Mouse (Mus musculus) spleen, adult 12 weeks (tissue): ENCODE results near the gene Hivep1.

ENCODE experiments used
- DNase-seq: peaks from one replicate; pipeline ENCODE4 v3.0.0; 2022; ENCODE audit warnings: low spot score

Gene Hivep1

GRCm38 (mm10) chr13:42051961-42052695 is at the start of gene Hivep1:
TSS of gene Hivep1 (plus strand) at chr13:42052021.
- peak; percentile 62 for DNase-seq

DNA sequence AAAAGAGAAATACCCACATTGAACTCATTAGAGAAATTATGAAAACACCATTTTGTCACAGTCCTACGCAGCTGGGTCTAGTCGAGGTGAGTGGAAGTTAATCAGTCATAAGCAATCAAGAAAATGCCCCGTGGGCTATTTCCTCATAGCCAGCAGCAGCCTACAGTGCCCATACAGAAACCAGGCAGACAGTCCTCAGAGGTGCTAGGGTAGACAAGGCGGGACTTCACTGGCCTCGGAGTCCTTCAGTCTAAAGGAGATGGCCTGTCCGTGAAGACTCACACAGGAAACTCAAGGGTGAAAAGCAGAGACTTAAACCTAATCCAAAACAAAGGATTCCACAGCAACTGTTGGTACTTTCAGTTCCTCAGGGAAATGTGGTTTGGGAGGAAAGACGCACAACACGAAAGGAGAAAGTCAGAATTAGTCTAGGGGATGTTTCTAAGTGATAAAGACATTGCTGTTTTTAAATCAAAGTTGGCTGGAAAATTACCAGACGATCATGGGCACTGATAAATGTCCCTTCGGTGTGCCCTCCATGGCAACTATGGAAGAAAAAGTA is 36.3 kb upstream of the Hivep1 start:
- DNase-seq = no peak

DNA sequence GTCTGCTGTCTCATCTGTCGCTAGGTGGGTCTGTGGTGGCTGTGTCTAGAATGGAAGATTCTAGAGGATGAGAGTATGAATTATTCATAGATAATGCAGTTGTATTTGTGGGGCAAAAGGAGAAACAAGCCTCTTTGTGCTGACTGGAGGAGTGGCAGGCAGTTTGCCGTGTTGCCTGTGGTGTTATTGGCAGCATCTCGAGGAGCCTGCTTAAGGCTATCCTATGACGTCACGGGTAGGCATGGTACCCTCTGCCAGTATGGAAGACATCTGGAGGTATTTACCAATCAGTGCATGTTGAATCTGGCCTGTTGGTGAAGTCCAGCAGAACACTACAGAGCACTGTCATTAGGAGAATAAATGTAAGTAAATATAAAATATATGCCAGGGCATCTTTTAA is 35.6 kb upstream of the Hivep1 start:
- no peak for DNase-seq

- DNase-seq = no peak
Measured at GRCm38 (mm10) chr13:42018356-42018755, 33.5 kb upstream of the Hivep1 start.

DNA sequence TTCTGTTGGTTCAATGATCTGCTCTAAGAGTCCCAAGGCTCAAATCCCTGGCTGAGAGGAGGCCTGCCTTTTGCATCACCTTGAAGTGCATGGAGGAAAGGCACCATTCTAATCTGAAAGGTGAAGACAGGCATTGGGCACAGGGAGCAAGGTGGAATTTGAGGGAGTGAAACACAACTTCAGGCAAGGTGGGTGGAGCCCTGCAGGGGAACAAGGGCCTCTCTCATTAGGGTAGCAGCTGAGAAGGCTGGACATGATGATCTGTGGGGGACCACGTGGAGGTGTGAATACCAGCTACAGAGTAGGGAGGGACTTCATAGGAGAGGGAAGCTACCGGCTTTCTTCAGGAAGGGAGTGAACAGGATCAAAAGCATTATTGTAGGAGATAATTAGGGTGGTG is 10.6 kb upstream of the Hivep1 start:
- no peak for DNase-seq

GRCm38 (mm10) chr13:42043431-42043830 is 8.4 kb upstream of the Hivep1 start:
- DNase-seq = no peak

DNA sequence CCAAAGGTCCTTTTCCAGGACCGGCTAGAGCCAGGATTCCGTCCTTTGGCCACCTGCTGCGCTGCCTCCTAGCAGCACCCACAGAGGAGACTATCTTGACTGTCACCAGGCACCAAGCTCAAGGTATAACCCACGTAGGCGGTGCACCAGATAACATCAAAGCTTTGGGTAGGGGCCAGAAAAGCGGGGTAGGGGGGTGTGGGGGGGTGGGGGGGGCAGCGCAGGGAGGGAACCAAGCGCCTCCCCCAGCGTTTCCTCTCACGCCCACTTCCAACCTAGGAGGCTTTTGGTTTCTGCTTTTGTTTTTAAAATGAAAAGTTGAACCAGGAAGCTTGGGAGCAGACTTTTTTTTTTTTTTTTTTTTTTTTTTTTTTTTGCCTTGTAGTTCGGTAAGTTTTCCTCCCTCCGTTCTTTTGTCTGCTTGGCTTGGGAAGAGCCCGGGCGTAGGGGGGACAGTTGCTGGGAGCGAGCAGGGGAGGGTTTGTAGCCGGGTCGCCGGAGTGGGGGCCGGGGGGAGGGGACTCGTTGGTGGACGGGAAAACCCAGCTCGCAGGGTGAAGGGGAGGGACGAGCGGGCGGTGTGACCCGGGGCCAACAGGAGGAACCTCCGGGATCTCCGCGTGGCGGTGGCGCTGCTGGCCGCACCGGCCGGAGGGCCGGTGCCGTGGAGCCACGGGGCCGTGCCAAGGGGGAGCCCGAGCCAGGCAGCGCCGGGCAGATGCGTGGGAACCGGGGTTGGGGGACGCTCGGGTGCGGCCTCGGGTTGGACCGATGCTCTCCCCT is 2.6 kb upstream of the Hivep1 start:
- DNase-seq = peak; percentile 22

- DNase-seq = no peak
Measured at GRCm38 (mm10) chr13:42049774-42050125, 2.1 kb upstream of the Hivep1 start.

GRCm38 (mm10) chr13:42050160-42050559 is 1.7 kb upstream of the Hivep1 start:
- DNase-seq = no peak

DNA sequence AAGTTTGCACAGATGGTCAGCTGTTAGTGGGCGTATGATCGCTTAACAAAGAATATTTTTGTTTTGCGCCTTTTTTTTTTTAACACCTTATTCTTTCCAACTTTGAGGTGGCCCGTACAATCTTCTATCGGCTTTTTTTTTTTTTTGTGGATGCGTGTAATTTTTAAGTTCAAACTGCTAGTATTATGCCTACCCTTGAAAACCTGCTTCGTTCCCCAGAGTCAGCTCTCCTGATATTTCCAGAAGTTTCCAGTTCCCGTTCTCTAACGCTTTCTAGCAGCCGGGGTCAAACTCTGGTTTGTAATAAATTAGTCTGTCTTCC is 980 bp upstream of the Hivep1 start:
- DNase-seq = no peak

- DNase-seq = peak; percentile 95
Measured at GRCm38 (mm10) chr13:42051202-42051906, 467 bp upstream of the Hivep1 start.

GRCm38 (mm10) chr13:42052696-42053541 is 1.1 kb downstream of the Hivep1 start:
- peak; percentile 62 for DNase-seq

DNA sequence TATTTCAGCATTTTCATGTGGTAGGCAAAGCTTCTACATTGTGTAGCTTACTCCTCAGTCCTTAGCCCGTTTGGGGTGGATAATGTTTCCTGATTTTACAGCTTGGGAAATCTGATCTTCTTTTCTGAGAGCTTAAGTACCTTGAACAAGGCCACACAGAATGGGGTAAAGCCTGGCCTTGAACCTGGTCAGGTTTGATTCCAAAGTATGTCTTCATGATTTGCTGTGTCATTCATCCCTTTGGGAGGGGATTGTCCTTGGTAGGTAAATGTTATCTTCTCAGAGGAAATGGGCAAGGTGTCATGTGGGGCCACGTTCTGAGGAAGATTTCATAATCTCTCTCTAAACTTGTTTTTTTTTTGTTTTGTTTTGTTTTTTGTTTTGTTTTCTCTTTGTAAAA is 1.8 kb downstream of the Hivep1 start:
- no peak for DNase-seq

DNA sequence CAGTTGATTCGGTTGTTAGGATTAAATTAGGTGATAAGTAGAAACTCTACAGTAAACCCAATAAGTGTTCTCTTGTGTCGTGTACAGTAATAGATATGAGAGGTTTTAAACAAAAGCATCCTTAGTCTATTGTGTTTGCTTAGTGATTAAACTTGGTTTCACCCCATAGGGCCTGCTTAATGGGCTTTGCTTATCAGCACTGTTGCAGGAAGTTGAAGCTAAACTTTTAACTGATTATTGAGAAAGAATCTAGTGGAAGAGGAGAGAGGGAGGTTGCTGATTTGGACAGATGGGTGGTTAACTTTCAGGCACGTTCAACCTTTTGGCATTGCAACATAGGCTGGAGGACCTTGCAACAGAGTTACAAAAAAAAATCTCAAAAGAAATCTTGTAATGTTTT is 2.3 kb downstream of the Hivep1 start:
- DNase-seq = no peak

DNA sequence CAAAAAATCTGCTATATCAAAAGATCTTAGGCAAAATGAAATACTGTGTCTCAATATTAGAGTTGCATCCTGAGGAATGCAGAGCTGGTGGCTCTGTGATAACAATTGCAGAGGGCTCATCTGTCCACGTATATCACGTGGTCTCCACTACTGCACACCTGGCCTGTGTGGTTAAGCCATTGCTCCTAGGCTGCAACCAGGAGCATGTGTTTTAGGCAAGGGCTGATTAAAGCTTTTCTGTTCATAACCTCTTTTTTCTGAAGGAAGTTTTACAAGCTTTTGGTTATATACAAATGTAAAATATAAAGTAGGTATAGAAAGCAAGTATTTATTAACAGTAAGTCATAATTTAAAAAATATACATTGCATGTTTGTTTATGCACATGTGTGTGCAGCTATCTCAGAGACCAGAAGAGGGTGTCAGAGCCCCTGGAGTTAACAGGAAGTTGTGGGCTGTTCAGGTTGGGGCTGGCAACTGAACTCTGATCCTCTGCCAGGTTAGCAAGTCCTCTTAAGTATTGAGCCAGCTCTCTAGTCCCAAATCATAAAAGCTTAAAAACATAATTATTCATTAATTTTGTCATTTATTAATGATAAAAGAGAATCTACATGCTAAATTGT is 5.0 kb downstream of the Hivep1 start:
- no peak for DNase-seq

DNA sequence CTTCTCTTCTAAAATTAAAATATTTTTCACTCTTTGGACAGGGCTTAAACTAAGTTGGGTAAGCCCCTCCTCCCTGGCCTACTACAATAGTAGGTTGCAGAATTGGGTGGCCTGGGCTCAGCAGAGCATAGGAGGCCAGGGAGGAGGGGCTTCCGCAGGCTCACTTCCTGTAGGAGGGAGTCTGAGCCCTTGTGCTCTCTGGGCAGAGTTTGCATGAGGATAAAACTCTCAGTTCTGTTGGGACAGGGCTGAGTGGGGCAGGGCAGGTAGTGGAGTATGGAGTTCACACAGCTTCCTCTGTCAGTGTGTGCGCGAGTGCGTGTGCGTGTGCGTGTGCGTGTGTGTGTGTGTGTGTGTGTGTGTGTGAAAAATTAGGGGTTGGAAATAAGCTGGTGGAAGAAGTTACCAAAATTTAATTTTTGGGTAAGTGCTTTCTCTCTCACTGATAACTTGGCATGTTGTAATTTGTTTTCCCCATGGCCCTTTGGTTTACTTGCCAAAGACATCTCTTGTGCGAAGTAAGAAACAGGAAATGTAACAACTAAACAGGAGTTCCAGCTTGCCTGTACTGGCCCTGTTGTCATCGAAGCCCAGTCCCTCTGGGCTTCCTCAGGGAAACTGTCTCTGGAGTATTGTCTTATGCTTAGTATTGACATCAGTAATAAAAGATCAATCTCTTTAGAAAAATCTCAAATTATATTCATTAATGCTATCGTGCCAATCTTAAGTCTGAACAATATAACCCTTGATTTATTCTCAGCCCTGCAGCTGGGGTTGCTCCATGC is 9.2 kb downstream of the Hivep1 start:
- peak; percentile 4 for DNase-seq

GRCm38 (mm10) chr13:42064257-42064656 is 12.4 kb downstream of the Hivep1 start:
- DNase-seq = no peak

- no peak for DNase-seq
Measured at GRCm38 (mm10) chr13:42070236-42070635, 18.4 kb downstream of the Hivep1 start.

DNA sequence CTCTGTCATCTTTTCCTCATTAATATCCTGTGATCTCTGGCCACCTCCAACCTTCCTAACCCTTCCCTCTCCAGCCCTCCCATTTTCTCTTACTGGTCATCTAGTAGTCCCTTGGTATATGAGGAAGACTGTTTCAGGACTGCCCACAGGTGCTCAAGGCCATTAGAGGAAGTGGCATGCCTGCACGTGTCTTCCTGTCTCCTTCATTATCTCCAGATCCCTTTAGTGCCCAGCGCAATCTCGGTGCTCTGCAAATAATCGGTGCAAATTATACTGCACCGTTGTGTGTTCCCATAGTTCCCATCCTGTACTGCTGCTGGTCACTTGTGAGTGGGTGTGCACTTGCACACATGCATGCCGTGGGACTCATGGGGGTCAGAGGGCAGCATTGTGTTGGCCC is 19.2 kb downstream of the Hivep1 start:
- DNase-seq = no peak

DNA sequence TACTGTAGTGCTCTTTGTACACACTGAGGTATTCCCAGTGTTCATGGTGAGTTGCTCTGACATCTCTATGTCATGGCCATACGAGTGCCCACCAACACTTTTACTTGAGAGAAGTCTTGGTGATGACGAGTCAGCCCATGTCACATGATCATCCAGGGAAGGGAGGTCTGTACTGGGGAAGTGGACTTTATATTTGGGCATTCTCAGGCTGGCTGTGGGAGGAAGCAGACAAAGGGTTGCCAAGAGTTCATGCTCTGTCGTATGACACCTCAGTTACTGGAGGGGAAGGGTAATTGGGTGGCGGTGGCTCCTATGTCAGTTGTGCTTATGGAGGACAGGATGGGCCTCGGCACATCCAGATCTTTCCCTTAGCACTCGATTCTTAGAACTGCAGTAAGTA is 21.5 kb downstream of the Hivep1 start:
- DNase-seq = no peak

DNA sequence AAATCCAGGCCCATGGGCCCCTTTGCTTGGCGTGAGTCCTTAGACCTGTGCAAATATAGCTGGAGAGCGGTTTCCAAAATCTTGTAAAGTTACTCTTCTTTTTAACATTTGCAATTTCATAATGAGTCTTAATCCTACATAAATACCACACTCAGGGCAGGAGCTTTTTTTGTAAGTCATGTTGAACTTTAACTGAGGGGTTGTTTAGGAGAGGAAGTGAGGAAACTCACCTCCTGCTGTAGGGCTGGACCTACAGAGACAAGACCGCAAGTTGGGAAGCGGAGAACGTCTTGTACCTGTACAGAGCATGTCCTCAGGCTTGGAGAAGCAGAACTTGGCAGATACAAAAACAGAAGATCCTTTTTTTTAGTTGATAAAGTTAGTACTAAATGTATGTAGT is 23.7 kb downstream of the Hivep1 start:
- DNase-seq = no peak
